Mouse (Mus musculus) intestine, embryonic 16.5 days (tissue): ENCODE measurements around the gene Pde4d. TPM values are rescaled to one million over a fixed set of nuclear protein-coding genes. Genes with fewer than 3 reads are reported as not detected.

ENCODE experiments used
- ATAC-seq: fragments of 200-750 bp; cut with Nextera tagmentation; 2 replicates; pipeline ENCODE4 v1.8.0; 2017; ENCODE audit warnings: moderate TSS enrichment, moderate library complexity
- H3K27ac ChIP-seq: fragments of 300-500 bp; sonication (generic); 2 replicates; pipeline ENCODE4 v1.5.1; 2014; ENCODE audit warnings: mild to moderate bottlenecking, low read length
- H3K27me3 ChIP-seq: fragments of 300-500 bp; sonication (generic); replicated peaks from 2 replicates; pipeline ENCODE4 v1.6.1; 2014; ENCODE audit warnings: low read length, control low read depth, mixed read lengths; ENCODE audit not compliant: control insufficient read depth, insufficient read depth
- H3K36me3 ChIP-seq: fragments of 300-500 bp; sonication (generic); 2 replicates; pipeline ENCODE4 v1.6.1; 2014; ENCODE audit warnings: low read length, control low read depth; ENCODE audit not compliant: control insufficient read depth, insufficient read depth
- H3K4me1 ChIP-seq: fragments of 300-500 bp; sonication (generic); 2 replicates; pipeline ENCODE4 v1.6.1; 2014; ENCODE audit warnings: low read length, control low read depth, mixed read lengths; ENCODE audit not compliant: control insufficient read depth, insufficient read depth
- H3K4me2 ChIP-seq: fragments of 300-500 bp; sonication (generic); 2 replicates; pipeline ENCODE4 v1.6.1; 2014; ENCODE audit warnings: low read depth, low read length, control low read depth
- H3K4me3 ChIP-seq: fragments of 300-500 bp; sonication (generic); 2 replicates; pipeline ENCODE4 v1.5.1; 2014; ENCODE audit warnings: mild to moderate bottlenecking, low read length
- H3K9ac ChIP-seq: fragments of 300-500 bp; sonication (generic); 2 replicates; pipeline ENCODE4 v1.6.1; 2014; ENCODE audit warnings: low read depth, low read length
- H3K9me3 ChIP-seq: fragments of 300-500 bp; sonication (generic); 2 replicates; pipeline ENCODE4 v1.6.1; 2016; ENCODE audit warnings: low read length, control low read depth; ENCODE audit not compliant: control insufficient read depth
- WGBS: fragments of 180-500 bp; shearing (Covaris S2); extraction: QIAGEN DNeasy Blood & Tissue Kit; methylation state at CpG from one replicate; pipeline ENCODE4 v1.1.7; 2014; 5-methylcytosine and 5-hydroxymethylcytosine counted together
- polyA plus RNA-seq: library from polyadenylated mRNA; unstranded; fragments of >200 nt; fragmentation: Nextera tagmentation; extraction: Ambion mirVana; gene quantifications from 2 replicates; pipeline ENCODE4 v1.2.1, GENCODE M21; 2015

Gene Pde4d
- polyA plus RNA-seq, 1 experiment from 2014 or later: 25.3 TPM

GRCm38 (mm10) chr13:109756854-109757253 lies 1307.1 kb downstream of the Pde4d start:
- Histone ChIP-seq H3K27me3 (no peaks in the 10 kb centered on the region), H3K4me1 (no peaks in the 10 kb centered on the region), H3K9ac (no peak overlapping the region), H3K4me2 (no peak overlapping the region), H3K9me3 (no peaks in the 10 kb centered on the region), H3K36me3 (no peaks in the 10 kb centered on the region), H3K4me3 (no peak overlapping the region), H3K27ac (no peak overlapping the region)
- ATAC-seq: no peak
- WGBS: 90% methylated on average over 5 of the region's 5 CpGs

GRCm38 (mm10) chr13:109759201-109759600 lies 1309.5 kb downstream of the Pde4d start:
- Histone ChIP-seq H3K4me3 (no peak overlapping the region), H3K9ac (no peak overlapping the region), H3K4me2 (no peak overlapping the region), H3K27me3 (no peaks in the 10 kb centered on the region), H3K27ac (no peak overlapping the region), H3K36me3 (no peaks in the 10 kb centered on the region), H3K9me3 (no peaks in the 10 kb centered on the region), H3K4me1 (no peaks in the 10 kb centered on the region)
- ATAC-seq: no peak
- WGBS: 40% methylated on average over 5 of the region's 5 CpGs

GRCm38 (mm10) chr13:109761081-109761480 lies 1311.3 kb downstream of the Pde4d start:
- no peak overlapping the region for H3K4me2 ChIP-seq
- H3K27me3 ChIP-seq: no peaks in the 10 kb centered on the region
- 77% methylated on average over 13 of the region's 13 CpGs for WGBS
- H3K36me3 ChIP-seq: no peaks in the 10 kb centered on the region
- no peaks in the 10 kb centered on the region for H3K9me3 ChIP-seq
- no peak for ATAC-seq
- H3K27ac ChIP-seq: no peak overlapping the region
- H3K4me3 ChIP-seq: no peak overlapping the region
- H3K4me1 ChIP-seq: no peaks in the 10 kb centered on the region
- no peak overlapping the region for H3K9ac ChIP-seq

GRCm38 (mm10) chr13:109774791-109775190 lies 1325.0 kb downstream of the Pde4d start:
- H3K9ac ChIP-seq: no peak overlapping the region
- H3K4me1 ChIP-seq: peaks cover 6% of the 10 kb centered on the region
- H3K4me2 ChIP-seq: no peak overlapping the region
- no peaks in the 10 kb centered on the region for H3K27me3 ChIP-seq
- H3K27ac ChIP-seq: no peak overlapping the region
- no peak overlapping the region for H3K4me3 ChIP-seq
- ATAC-seq: no peak
- no peaks in the 10 kb centered on the region for H3K9me3 ChIP-seq
- no peaks in the 10 kb centered on the region for H3K36me3 ChIP-seq
- 66% methylated on average over 7 of the region's 7 CpGs for WGBS

DNA sequence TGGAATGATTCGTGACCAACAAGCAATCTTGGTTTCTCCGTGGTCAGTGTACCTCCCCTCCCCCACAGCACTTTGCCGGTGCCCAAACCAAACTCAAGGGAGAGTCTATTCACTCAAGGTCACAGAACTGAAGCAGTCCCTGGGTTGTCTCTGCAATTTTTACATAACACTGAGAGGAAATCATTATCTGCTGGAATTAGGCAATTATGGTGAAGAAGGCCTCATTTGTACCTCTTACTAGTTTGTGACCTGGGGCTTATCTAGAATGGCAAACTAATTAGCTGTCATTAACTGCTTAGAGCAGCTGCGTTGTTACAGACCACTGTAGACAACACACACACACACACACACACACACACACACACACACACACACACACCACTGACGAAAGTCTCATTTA lies 1325.4 kb downstream of the Pde4d start:
- no peak overlapping the region for H3K4me3 ChIP-seq
- no peaks in the 10 kb centered on the region for H3K27me3 ChIP-seq
- no peak overlapping the region for H3K27ac ChIP-seq
- ATAC-seq: peak; percentile 6; the same call in 1 of the 2 replicates
- H3K9ac ChIP-seq: no peak overlapping the region
- H3K4me1 ChIP-seq: peaks cover 6% of the 10 kb centered on the region
- H3K4me2 ChIP-seq: no peak overlapping the region
- WGBS: 46% methylated on average over 5 of the region's 5 CpGs
- H3K9me3 ChIP-seq: no peaks in the 10 kb centered on the region
- no peaks in the 10 kb centered on the region for H3K36me3 ChIP-seq

DNA sequence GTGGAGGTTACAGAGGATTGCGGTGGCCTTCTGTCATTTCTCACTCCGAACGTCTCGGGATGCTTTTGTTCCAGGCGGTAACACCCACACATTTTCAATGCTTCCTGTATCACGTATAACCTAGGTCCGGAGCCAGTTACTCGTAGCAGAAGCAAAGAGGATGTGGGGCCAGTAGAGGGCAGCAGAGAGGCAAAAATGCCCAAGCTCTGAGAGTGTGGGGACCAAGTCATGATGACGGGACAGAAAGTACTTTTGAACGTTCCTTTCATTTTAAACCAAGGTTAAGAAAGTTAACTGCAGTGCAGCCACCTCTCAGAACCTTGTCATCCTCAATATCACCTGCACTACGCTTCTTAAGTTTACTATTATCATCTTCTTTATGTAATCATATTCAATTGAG lies 1326.4 kb downstream of the Pde4d start:
- Histone ChIP-seq H3K4me3 (peak overlapping the region; percentile 26), H3K27me3 (no peaks in the 10 kb centered on the region), H3K36me3 (no peaks in the 10 kb centered on the region), H3K4me2 (peak overlapping the region; percentile 48), H3K9me3 (no peaks in the 10 kb centered on the region), H3K9ac (no peak overlapping the region), H3K4me1 (peaks cover 6% of the 10 kb centered on the region), H3K27ac (no peak overlapping the region)
- ATAC-seq: peak; percentile 96
- WGBS: 3% methylated on average over 11 of the region's 11 CpGs

DNA sequence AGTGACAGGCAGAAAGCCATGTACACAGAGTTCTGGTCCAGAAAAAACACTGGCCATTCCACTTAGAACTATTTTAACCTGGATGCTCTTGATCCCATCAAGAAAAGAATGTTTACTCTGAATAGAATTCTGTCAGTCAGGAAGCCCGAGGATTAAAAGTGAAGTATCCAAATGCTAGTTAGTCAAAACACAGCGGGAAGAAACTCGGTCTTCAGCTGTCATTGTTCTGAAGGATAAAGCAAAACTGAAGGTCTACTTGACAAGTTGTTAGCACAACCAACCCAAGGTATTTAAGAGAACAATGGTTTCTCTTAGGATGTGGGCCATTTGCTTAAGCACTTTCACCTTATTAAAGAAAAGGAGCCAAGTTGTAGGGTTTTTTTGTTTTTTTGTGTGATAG lies 1327.2 kb downstream of the Pde4d start:
- H3K4me3 ChIP-seq: no peak overlapping the region
- ATAC-seq: no peak
- WGBS: 56% methylated on average over 3 of the region's 3 CpGs
- H3K27me3 ChIP-seq: no peaks in the 10 kb centered on the region
- H3K4me2 ChIP-seq: no peak overlapping the region
- H3K9me3 ChIP-seq: no peaks in the 10 kb centered on the region
- peaks cover 6% of the 10 kb centered on the region for H3K4me1 ChIP-seq
- no peak overlapping the region for H3K27ac ChIP-seq
- H3K36me3 ChIP-seq: no peaks in the 10 kb centered on the region
- H3K9ac ChIP-seq: no peak overlapping the region

DNA sequence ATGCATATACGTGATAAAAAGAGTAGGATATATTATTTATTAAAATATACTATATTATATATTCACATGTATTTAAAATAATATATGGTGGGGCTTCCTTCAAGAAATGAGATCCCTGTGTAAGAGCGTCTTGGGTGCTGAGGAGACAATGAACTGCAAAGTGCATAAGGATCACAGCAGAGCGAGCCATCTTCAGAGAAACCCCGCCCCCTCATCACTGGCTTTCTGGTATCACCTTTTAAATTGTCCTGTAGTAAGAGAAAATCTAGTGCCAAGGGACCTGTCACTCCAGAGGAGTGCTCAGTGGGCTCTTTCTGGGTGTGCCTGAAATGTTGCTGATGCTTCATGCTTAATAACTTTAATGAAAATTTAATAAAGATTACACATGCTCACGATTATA lies 1327.7 kb downstream of the Pde4d start:
- Histone ChIP-seq H3K4me3 (no peak overlapping the region), H3K4me2 (no peak overlapping the region), H3K4me1 (peaks cover 6% of the 10 kb centered on the region), H3K27me3 (no peaks in the 10 kb centered on the region), H3K36me3 (no peaks in the 10 kb centered on the region), H3K27ac (no peak overlapping the region), H3K9ac (no peak overlapping the region), H3K9me3 (no peaks in the 10 kb centered on the region)
- no peak for ATAC-seq
- 81% methylated on average over 5 of the region's 5 CpGs for WGBS

DNA sequence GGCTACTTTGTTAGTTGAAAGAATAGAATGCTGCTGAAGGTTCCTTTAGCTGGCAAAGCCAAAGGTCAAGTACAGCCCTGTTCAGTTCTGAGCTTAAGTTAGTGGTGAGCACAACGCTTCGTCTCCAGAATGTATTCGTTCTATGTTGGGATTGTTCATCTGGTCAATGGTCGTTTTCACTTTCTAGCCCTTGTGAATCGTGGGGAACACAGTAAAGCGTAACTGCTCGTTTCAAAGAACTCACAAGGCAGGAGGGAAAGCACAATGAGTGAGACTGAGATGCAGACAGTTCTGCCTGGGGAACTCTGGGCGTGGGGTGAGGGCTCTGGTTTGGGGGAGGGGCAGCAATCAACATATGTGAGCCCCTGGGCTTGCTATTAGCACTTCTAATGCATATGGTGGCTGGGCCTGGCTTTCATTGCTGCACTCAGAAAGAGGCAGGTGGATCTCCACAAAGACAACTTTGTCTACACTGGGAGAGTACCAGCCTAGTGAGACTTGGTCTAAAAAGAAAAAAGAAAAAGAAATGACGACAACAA lies 1328.6 kb downstream of the Pde4d start:
- no peak overlapping the region for H3K4me3 ChIP-seq
- H3K4me2 ChIP-seq: no peak overlapping the region
- no peaks in the 10 kb centered on the region for H3K27me3 ChIP-seq
- no peak overlapping the region for H3K9ac ChIP-seq
- no peaks in the 10 kb centered on the region for H3K36me3 ChIP-seq
- WGBS: 57% methylated on average over 9 of the region's 9 CpGs
- no peaks in the 10 kb centered on the region for H3K9me3 ChIP-seq
- ATAC-seq: no peak
- H3K4me1 ChIP-seq: peaks cover 6% of the 10 kb centered on the region
- H3K27ac ChIP-seq: no peak overlapping the region

GRCm38 (mm10) chr13:109781466-109781865 lies 1331.7 kb downstream of the Pde4d start:
- Histone ChIP-seq H3K9ac (no peak overlapping the region), H3K4me3 (no peak overlapping the region), H3K36me3 (no peaks in the 10 kb centered on the region), H3K27ac (no peak overlapping the region), H3K27me3 (no peaks in the 10 kb centered on the region), H3K4me1 (no peaks in the 10 kb centered on the region), H3K4me2 (no peak overlapping the region), H3K9me3 (no peaks in the 10 kb centered on the region)
- ATAC-seq: no peak
- 73% methylated on average over 1 of the region's 1 CpGs for WGBS
